Mouse (Mus musculus) CH12.LX (cell line): ENCODE data around the gene Oprm1.

Source experiments
- CHD2 ChIP-seq: IDR thresholded peaks from 2 replicates; pipeline ENCODE4 v1.6.1; 2011; ENCODE audit warnings: low read length, improper control_type of control experiment
- CTCF ChIP-seq, 2 experiments: IDR thresholded peaks in 1 of 2; conservative IDR thresholded peaks in 1 of 2; 2 replicates each; pipeline ENCODE4 v1.5.1; 2011 to 2012; ENCODE audit warnings: low read depth in 2 of 2, low read length in 2 of 2, improper control_type of control experiment in 1 of 2, inconsistent platforms in 1 of 2, mild to moderate bottlenecking in 1 of 2, moderate library complexity in 1 of 2
- E2F4 ChIP-seq: IDR thresholded peaks from 2 replicates; pipeline ENCODE4 v1.6.1; 2011; ENCODE audit warnings: low read depth, low read length, improper control_type of control experiment; ENCODE audit not compliant: insufficient replicate concordance
- MAX ChIP-seq: IDR thresholded peaks from 2 replicates; pipeline ENCODE4 v1.6.1; 2011; ENCODE audit warnings: low read length, improper control_type of control experiment
- MAZ ChIP-seq: IDR thresholded peaks from 2 replicates; pipeline ENCODE4 v1.6.1; 2012; ENCODE audit warnings: low read depth, mild to moderate bottlenecking, inconsistent platforms, low read length, improper control_type of control experiment, moderate library complexity
- NELFE ChIP-seq: IDR thresholded peaks from 2 replicates; pipeline ENCODE4 v1.6.1; 2011; ENCODE audit warnings: low read depth, low read length, improper control_type of control experiment
- NRF1 ChIP-seq: IDR thresholded peaks from 2 replicates; pipeline ENCODE4 v1.6.1; 2014; ENCODE audit warnings: low read depth, mild to moderate bottlenecking, inconsistent platforms, low read length, improper control_type of control experiment, moderate library complexity
- POLR2A ChIP-seq: IDR thresholded peaks from 2 replicates; pipeline ENCODE4 v1.6.1; 2011; ENCODE audit warnings: low read depth, mild to moderate bottlenecking, improper control_type of control experiment, low read length
- USF2 ChIP-seq: conservative IDR thresholded peaks from 2 replicates; pipeline ENCODE4 v1.6.1; 2011; ENCODE audit warnings: low read depth, low read length, improper control_type of control experiment
- ZMIZ1 ChIP-seq: IDR thresholded peaks from 2 replicates; pipeline ENCODE4 v1.6.1; 2012; ENCODE audit warnings: low read depth, mild to moderate bottlenecking, inconsistent platforms, low read length, improper control_type of control experiment

DNA sequence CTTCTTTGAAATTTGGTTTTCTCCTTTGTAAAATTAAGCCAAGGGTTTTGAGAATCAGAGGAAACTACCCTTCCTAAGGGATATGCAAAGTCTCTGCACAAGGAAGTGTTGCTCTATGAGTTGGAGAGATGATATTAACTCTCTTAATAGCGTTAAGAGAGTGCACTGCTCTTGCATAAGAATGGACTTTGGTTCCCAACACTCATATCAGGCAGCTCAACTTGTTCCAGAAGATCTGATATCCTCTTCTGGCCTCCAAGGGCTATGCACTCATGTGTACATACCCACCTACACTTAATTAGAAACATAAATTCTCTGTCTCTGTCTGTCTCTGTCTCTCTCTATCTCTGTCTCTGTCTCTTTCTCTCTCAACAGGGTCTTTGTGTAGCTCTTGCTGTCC, 170.6 kb downstream of the Oprm1 start:
- TF ChIP-seq CTCF (conservative IDR thresholded peaks at IDR 0.05 in 1 of 2, IDR thresholded peaks at IDR 0.05 in 1 of 2; ENCODE audit: low read depth in 2 of 2, low read length in 2 of 2) (no peak), ZMIZ1 (no peak), POLR2A (no peak), MAZ (no peak), NELFE (no peak), USF2 (no peak), CHD2 (no peak), MAX (no peak), E2F4 (no peak), NRF1 (no peak)
